Mouse (Mus musculus): ENCODE measurements around the gene Eral1.
"Not testable (repeated sequence)": the region's sequence is repeated elsewhere in the genome, so short reads cannot be mapped to it uniquely, and the experiment has no call there.

Gene Eral1

GRCm38 (mm10) chr11:78087756-78088281 is 7.6 kb upstream of the Eral1 start:
- DNase-seq (ENCODE audit: low read depth, low spot score) = no peak

GRCm38 (mm10) chr11:78086925-78087479 is 6.8 kb upstream of the Eral1 start:
- no peak for DNase-seq (ENCODE audit: low read depth, low spot score)

GRCm38 (mm10) chr11:78083595-78083994 is 3.4 kb upstream of the Eral1 start:
- DNase-seq (ENCODE audit: low read depth, low spot score) = no peak

GRCm38 (mm10) chr11:78074666-78075065 is 5.5 kb downstream of the Eral1 start:
- no peak for DNase-seq (ENCODE audit: low read depth, low spot score)

- DNase-seq (ENCODE audit: low read depth, low spot score) = no peak
Observed at GRCm38 (mm10) chr11:78074277-78074652, 5.9 kb downstream of the Eral1 start.

- DNase-seq (ENCODE audit: low read depth, low spot score) = no peak
Observed at GRCm38 (mm10) chr11:78073577-78074276, 6.5 kb downstream of the Eral1 start.

- DNase-seq (ENCODE audit: low read depth, low spot score) = no peak
Observed at GRCm38 (mm10) chr11:78072425-78073130, 7.6 kb downstream of the Eral1 start.

GRCm38 (mm10) chr11:78071938-78072337 is 8.2 kb downstream of the Eral1 start:
- no peak for DNase-seq (ENCODE audit: low read depth, low spot score)

- DNase-seq (ENCODE audit: low read depth, low spot score) = no peak
Observed at GRCm38 (mm10) chr11:78069646-78070045, 10.5 kb downstream of the Eral1 start.

GRCm38 (mm10) chr11:78069130-78069529 is 11.1 kb downstream of the Eral1 start:
- no peak for DNase-seq (ENCODE audit: low read depth, low spot score)

- DNase-seq (ENCODE audit: low read depth, low spot score) = no peak
Observed at GRCm38 (mm10) chr11:78067566-78067965, 12.6 kb downstream of the Eral1 start.

GRCm38 (mm10) chr11:78066641-78067040 is 13.5 kb downstream of the Eral1 start:
- DNase-seq (ENCODE audit: low read depth, low spot score) = no peak

GRCm38 (mm10) chr11:78065906-78066305 is 14.3 kb downstream of the Eral1 start:
- no peak for DNase-seq (ENCODE audit: low read depth, low spot score)

GRCm38 (mm10) chr11:78062563-78062962 is 17.6 kb downstream of the Eral1 start:
- no peak for DNase-seq (ENCODE audit: low read depth, low spot score)

- peak; percentile 74 for DNase-seq (ENCODE audit: low read depth, low spot score)
Observed at GRCm38 (mm10) chr11:78059833-78060757, 20.1 kb downstream of the Eral1 start.

- DNase-seq (ENCODE audit: low read depth, low spot score) = no peak
Observed at GRCm38 (mm10) chr11:78056946-78057345, 23.2 kb downstream of the Eral1 start.

GRCm38 (mm10) chr11:78053078-78053477 is 27.1 kb downstream of the Eral1 start:
- DNase-seq (ENCODE audit: low read depth, low spot score) = no peak

GRCm38 (mm10) chr11:78048637-78049036 is 31.5 kb downstream of the Eral1 start:
- DNase-seq (ENCODE audit: low read depth, low spot score) = not testable (repeated sequence)

GRCm38 (mm10) chr11:78044758-78045251 is 35.4 kb downstream of the Eral1 start:
- DNase-seq (ENCODE audit: low read depth, low spot score) = peak; percentile 94

GRCm38 (mm10) chr11:78042290-78042870 is 37.8 kb downstream of the Eral1 start:
- not testable (repeated sequence) for DNase-seq (ENCODE audit: low read depth, low spot score)

- DNase-seq (ENCODE audit: low read depth, low spot score) = peak; percentile 18
Observed at GRCm38 (mm10) chr11:78040878-78041277, 39.3 kb downstream of the Eral1 start.

Data from brain, adult 2 months (tissue).